Mouse (Mus musculus) heart, postnatal 0 days (tissue): ENCODE results near the gene Olfr1357. TPM values are rescaled to one million over a fixed set of nuclear protein-coding genes. Genes with fewer than 3 reads are reported as not detected.

Experiments used
- ATAC-seq: fragments of 200-750 bp; cut with Nextera tagmentation; 2 replicates; pipeline ENCODE4 v1.8.0; 2017; ENCODE audit warnings: low read depth, moderate number of reproducible peaks, moderate library complexity; ENCODE audit not compliant: insufficient read depth
- DNase-seq: peaks from one replicate; pipeline ENCODE4 v3.0.0-alpha.2; 2016; ENCODE audit warnings: low spot score
- H3K27ac ChIP-seq: fragments of 300-500 bp; sonication (generic); 2 replicates; pipeline ENCODE4 v1.5.1; 2014; ENCODE audit warnings: low read depth, mild to moderate bottlenecking
- H3K27me3 ChIP-seq: fragments of 300-500 bp; sonication (generic); 2 replicates; pipeline ENCODE4 v1.6.1; 2014; ENCODE audit warnings: low read length, mixed read lengths; ENCODE audit not compliant: control insufficient read depth, insufficient read depth
- H3K36me3 ChIP-seq: fragments of 300-500 bp; sonication (generic); replicated peaks from 2 replicates; pipeline ENCODE4 v1.6.1; 2014; ENCODE audit warnings: low read length, mixed read lengths; ENCODE audit not compliant: control insufficient read depth, insufficient read depth
- H3K4me1 ChIP-seq: fragments of 300-500 bp; sonication (generic); 2 replicates; pipeline ENCODE4 v1.6.1; 2014; ENCODE audit warnings: antibody characterized with exemption; ENCODE audit not compliant: control insufficient read depth, insufficient read depth
- H3K4me2 ChIP-seq: fragments of 300-500 bp; sonication (generic); 2 replicates; pipeline ENCODE4 v1.6.1; 2014; ENCODE audit warnings: low read depth, mild to moderate bottlenecking, low read length, moderate library complexity
- H3K4me3 ChIP-seq: fragments of 300-500 bp; sonication (generic); 2 replicates; pipeline ENCODE4 v1.5.1; 2014; ENCODE audit warnings: low read depth, low read length
- H3K9ac ChIP-seq: fragments of 300-500 bp; sonication (generic); replicated peaks from 2 replicates; pipeline ENCODE4 v1.6.1; 2014; ENCODE audit warnings: low read depth, low read length, mixed read lengths
- H3K9me3 ChIP-seq: fragments of 300-500 bp; sonication (generic); replicated peaks from 2 replicates; pipeline ENCODE4 v1.6.1; 2016; ENCODE audit warnings: low read length; ENCODE audit not compliant: control insufficient read depth
- CTCF ChIP-seq: IDR thresholded peaks from 2 replicates; pipeline ENCODE4 v1.5.1; 2016; ENCODE audit warnings: antibody characterized with exemption, control low read depth, low read depth
- EP300 ChIP-seq: IDR thresholded peaks from 2 replicates; pipeline ENCODE4 v1.6.1; 2016; ENCODE audit warnings: antibody characterized with exemption, low read depth
- WGBS: fragments of 180-500 bp; shearing (Covaris S2); extraction: QIAGEN DNeasy Blood & Tissue Kit; methylation state at CpG from one replicate; pipeline ENCODE4 v1.1.7; 2014; 5-methylcytosine and 5-hydroxymethylcytosine counted together
- polyA plus RNA-seq: library from polyadenylated mRNA; unstranded; fragments of >200 nt; fragmentation: Nextera tagmentation; extraction: Ambion mirVana; gene quantifications from 2 replicates; pipeline ENCODE4 v1.2.1, GENCODE M21; 2015
- total RNA-seq: library from RNA; depleted of rRNA; stranded (reverse); fragments of >200 nt; gene quantifications from 2 replicates; pipeline ENCODE4 v1.2.3, GENCODE M21; 2014; ENCODE audit warnings: low replicate concordance; rRNA removed

Gene Olfr1357
- total and polyA plus RNA-seq, 2 experiments from 2014 or later = not detected

GRCm38 (mm10) chr10:78573226-78573625, 44.6 kb downstream of the Olfr1357 start:
- H3K4me1 ChIP-seq = peaks cover 9% of the 10 kb centered on the region
- no peak overlapping the region for H3K9ac ChIP-seq
- no peaks in the 10 kb centered on the region for H3K9me3 ChIP-seq
- TF ChIP-seq CTCF (no peak), EP300 (no peak)
- no peak overlapping the region for H3K4me3 ChIP-seq
- 69% methylated on average over 3 of the region's 3 CpGs for WGBS
- H3K36me3 ChIP-seq = peaks cover 17% of the 10 kb centered on the region
- no peak overlapping the region for H3K27ac ChIP-seq
- no peaks in the 10 kb centered on the region for H3K27me3 ChIP-seq
- no peak overlapping the region for H3K4me2 ChIP-seq
- ATAC-seq (no peak), DNase-seq (no peak)

GRCm38 (mm10) chr10:78570897-78571296, 47.0 kb downstream of the Olfr1357 start:
- TF ChIP-seq CTCF (no peak), EP300 (no peak)
- Histone ChIP-seq H3K9me3 (no peaks in the 10 kb centered on the region), H3K4me2 (no peak overlapping the region), H3K36me3 (no peaks in the 10 kb centered on the region), H3K4me3 (no peak overlapping the region), H3K9ac (no peak overlapping the region), H3K27ac (no peak overlapping the region), H3K27me3 (no peaks in the 10 kb centered on the region), H3K4me1 (peaks cover 5% of the 10 kb centered on the region)
- ATAC-seq (no peak), DNase-seq (no peak)
- 45% methylated on average over 2 of the region's 2 CpGs for WGBS

- ATAC-seq (no peak), DNase-seq (no peak)
- Histone ChIP-seq H3K27me3 (no peaks in the 10 kb centered on the region), H3K9me3 (no peaks in the 10 kb centered on the region), H3K4me1 (0 out of 2 replicates have a peak, but pooled peaks cover under 1% of the 10 kb centered on the region), H3K36me3 (no peaks in the 10 kb centered on the region), H3K9ac (no peak overlapping the region), H3K4me2 (no peak overlapping the region), H3K4me3 (no peak overlapping the region), H3K27ac (no peak overlapping the region)
- WGBS = 65% methylated on average over 6 of the region's 6 CpGs
- no peak for TF ChIP-seq EP300
- TF ChIP-seq CTCF = no peak
Measured at GRCm38 (mm10) chr10:78570416-78570815, 47.5 kb downstream of the Olfr1357 start.

GRCm38 (mm10) chr10:78569686-78570085, 48.2 kb downstream of the Olfr1357 start:
- H3K9me3 ChIP-seq = no peaks in the 10 kb centered on the region
- H3K27me3 ChIP-seq = no peaks in the 10 kb centered on the region
- no peaks in the 10 kb centered on the region for H3K4me1 ChIP-seq
- no peaks in the 10 kb centered on the region for H3K36me3 ChIP-seq
- no peak overlapping the region for H3K9ac ChIP-seq
- H3K27ac ChIP-seq = no peak overlapping the region
- WGBS = 47% methylated on average over 3 of the region's 3 CpGs
- H3K4me3 ChIP-seq = no peak overlapping the region
- TF ChIP-seq EP300 (no peak), CTCF (no peak)
- ATAC-seq (no peak), DNase-seq (no peak)
- no peak overlapping the region for H3K4me2 ChIP-seq

GRCm38 (mm10) chr10:78569191-78569590, 48.7 kb downstream of the Olfr1357 start:
- Histone ChIP-seq H3K27me3 (no peaks in the 10 kb centered on the region), H3K4me1 (no peaks in the 10 kb centered on the region), H3K36me3 (no peaks in the 10 kb centered on the region), H3K4me3 (no peak overlapping the region), H3K9me3 (no peaks in the 10 kb centered on the region), H3K27ac (no peak overlapping the region), H3K4me2 (no peak overlapping the region), H3K9ac (no peak overlapping the region)
- 60% methylated on average over 3 of the region's 3 CpGs for WGBS
- TF ChIP-seq EP300 (no peak), CTCF (no peak)
- DNase-seq = no peak
- no peak for ATAC-seq

GRCm38 (mm10) chr10:78565070-78565469, 52.8 kb downstream of the Olfr1357 start:
- Histone ChIP-seq H3K27me3 (no peaks in the 10 kb centered on the region), H3K4me3 (no peak overlapping the region), H3K4me2 (no peak overlapping the region), H3K36me3 (no peaks in the 10 kb centered on the region), H3K4me1 (no peaks in the 10 kb centered on the region), H3K9me3 (no peaks in the 10 kb centered on the region), H3K9ac (no peak overlapping the region), H3K27ac (no peak overlapping the region)
- TF ChIP-seq CTCF (no peak), EP300 (no peak)
- ATAC-seq = no peak
- no peak for DNase-seq
- WGBS = 64% methylated on average over 1 of the region's 1 CpGs

Other genes starting within 250 kb of the Olfr1357 start
- gene Rrp1, start 205.0 kb downstream of the Olfr1357 start, total RNA-seq = 86.6 and 119 TPM in 2 replicates
- 169 and 177 TPM in 2 replicates for gene Rrp1, start 205.0 kb downstream of the Olfr1357 start, polyA plus RNA-seq
- 21.8 and 99.5 TPM in 2 replicates for gene Cstb, start 192.4 kb downstream of the Olfr1357 start, total RNA-seq
- 149 and 153 TPM in 2 replicates for gene Cstb, start 192.4 kb downstream of the Olfr1357 start, polyA plus RNA-seq
- gene Pdxk, start 153.1 kb downstream of the Olfr1357 start, total RNA-seq = 3.7 and 4.5 TPM in 2 replicates
- gene Pdxk, start 153.1 kb downstream of the Olfr1357 start, polyA plus RNA-seq = 3.8 and 4.6 TPM in 2 replicates
- not detected in 2 replicates for gene Olfr1358, start 100.6 kb downstream of the Olfr1357 start, total RNA-seq
- gene Olfr1358, start 100.6 kb downstream of the Olfr1357 start, polyA plus RNA-seq = not detected in 2 replicates
- 58.4 and 62.1 TPM in 2 replicates for gene Ilvbl, start 43.7 kb downstream of the Olfr1357 start, total RNA-seq
- 72.2 and 73.7 TPM in 2 replicates for gene Ilvbl, start 43.7 kb downstream of the Olfr1357 start, polyA plus RNA-seq
- gene Syde1, start 26.1 kb downstream of the Olfr1357 start, total RNA-seq = 25.3 and 27.9 TPM in 2 replicates
- gene Syde1, start 26.1 kb downstream of the Olfr1357 start, polyA plus RNA-seq = 7.5 and 8.5 TPM in 2 replicates
- not detected in 2 replicates for gene Casp14, start 100.2 kb upstream of the Olfr1357 start, total RNA-seq
- gene Casp14, start 100.2 kb upstream of the Olfr1357 start, polyA plus RNA-seq = not detected in 2 replicates
- gene Ccdc105, start 135.0 kb upstream of the Olfr1357 start, total RNA-seq = not detected in 2 replicates
- gene Ccdc105, start 135.0 kb upstream of the Olfr1357 start, polyA plus RNA-seq = not detected in 2 replicates
- gene Slc1a6, start 162.4 kb upstream of the Olfr1357 start, total RNA-seq = 0.42 TPM in 1 of 2 replicates, not detected in the other
- 0.16 and 0.25 TPM in 2 replicates for gene Slc1a6, start 162.4 kb upstream of the Olfr1357 start, polyA plus RNA-seq
- not detected in 2 replicates for gene Olfr1356, start 234.1 kb upstream of the Olfr1357 start, total RNA-seq
- not detected in 2 replicates for gene Olfr1356, start 234.1 kb upstream of the Olfr1357 start, polyA plus RNA-seq